Mouse (Mus musculus) embryo, embryonic 9.5 days (tissue): ENCODE data around the gene Guca1b.

Source experiments
- DNase-seq: peaks from one replicate; pipeline ENCODE4 v3.0.0-alpha.2; 2017; ENCODE audit errors: extremely low spot score

The Guca1b gene

DNA sequence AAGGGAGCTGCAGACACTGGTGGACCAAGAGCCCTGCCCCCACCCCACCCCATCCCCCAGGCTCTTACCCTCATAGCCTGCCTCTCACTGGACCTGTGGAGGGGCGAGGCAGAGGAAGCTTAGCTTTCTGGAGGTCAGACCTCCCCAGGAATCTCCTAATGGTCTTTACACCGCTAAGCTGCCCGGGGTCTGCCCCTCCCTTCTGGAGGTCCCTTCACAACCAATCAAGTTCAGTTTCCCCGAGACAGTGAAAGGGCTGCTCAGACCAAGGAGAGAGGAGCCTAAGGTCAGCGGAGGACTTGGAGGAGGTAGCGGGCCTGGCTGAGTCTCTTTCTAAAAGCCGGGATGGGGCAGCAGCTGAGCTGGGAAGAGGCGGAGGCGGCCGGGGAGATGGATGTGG, at the start of gene Guca1b:
TSS of gene Guca1b (plus strand) at position 249 of the 400 bp plus-strand sequence.
- DNase-seq, result no peak

DNA sequence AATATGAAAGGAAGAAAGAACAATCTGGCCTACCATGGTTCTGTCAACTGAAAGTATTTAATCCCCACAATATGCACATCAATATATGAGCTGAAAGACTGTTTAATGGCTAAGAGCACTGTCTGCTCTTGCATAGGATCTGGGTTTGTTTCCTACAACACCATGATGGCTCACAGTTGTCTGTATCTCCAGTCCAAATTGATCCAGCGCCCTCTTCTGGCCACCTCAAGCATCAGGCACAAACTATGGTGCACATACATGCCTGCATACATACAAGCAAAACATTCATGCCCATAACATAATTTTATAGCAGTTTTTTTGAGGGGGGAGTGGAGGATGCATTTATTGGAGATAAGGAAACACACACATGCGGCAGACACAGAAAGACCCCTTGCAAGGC, 42.1 kb upstream of the Guca1b start:
- DNase-seq, result no peak

GRCm38 (mm10) chr17:47349721-47350319, 35.4 kb upstream of the Guca1b start:
- DNase-seq, result no peak

GRCm38 (mm10) chr17:47359964-47360363, 25.2 kb upstream of the Guca1b start:
- DNase-seq, result peak; percentile 31

DNA sequence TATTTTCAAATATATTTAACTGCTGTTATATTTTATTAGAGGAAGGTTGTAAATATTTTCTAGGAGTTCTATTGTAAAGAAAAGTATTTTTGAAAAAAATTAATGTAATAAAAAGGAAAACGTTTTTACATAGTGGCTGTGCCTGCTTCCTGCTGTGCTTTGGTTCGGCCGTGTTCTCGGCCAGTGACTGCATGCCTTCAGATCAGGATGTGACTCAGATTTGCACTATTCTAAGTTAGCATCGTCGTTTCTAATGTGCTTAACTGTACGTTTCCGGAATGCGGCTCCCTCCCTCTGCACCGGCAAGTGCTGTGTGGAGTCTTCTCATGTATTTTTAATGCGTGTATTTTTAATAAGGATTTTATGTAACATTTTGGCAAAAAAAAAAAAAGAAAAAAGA, 23.9 kb upstream of the Guca1b start:
- no peak for DNase-seq

- peak; percentile 89 for DNase-seq
These were observed 16.6 kb upstream of the Guca1b start, which contains the start of gene Mrps10 for GRCm38 (mm10) chr17:47368401-47369086. Mrps10 (plus strand) TSS chr17:47368887.

GRCm38 (mm10) chr17:47369087-47369443, 16.1 kb upstream of the Guca1b start:
- DNase-seq, result no peak

- peak; percentile 62 for DNase-seq
These were observed 13.7 kb upstream of the Guca1b start for GRCm38 (mm10) chr17:47371451-47371850.

DNA sequence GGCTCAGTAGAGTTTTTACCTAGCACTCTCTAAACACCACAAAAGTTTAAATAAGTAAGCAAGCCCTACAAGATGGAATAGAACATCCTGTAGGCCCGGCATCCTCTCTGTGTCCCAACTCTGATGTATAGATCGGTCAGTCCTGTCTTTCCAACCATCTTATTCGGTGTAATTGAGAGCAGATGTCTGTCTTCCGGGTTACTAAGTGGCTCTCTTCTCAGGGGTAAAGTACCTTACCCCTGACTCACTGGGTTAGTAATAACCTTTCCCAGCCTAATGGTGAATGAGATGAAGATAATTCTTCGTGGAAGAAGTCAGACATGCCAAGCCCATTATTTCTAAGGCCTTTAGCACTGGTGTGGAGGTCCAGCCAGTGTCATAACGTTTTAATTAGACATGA, 11.2 kb upstream of the Guca1b start:
- no peak for DNase-seq

DNA sequence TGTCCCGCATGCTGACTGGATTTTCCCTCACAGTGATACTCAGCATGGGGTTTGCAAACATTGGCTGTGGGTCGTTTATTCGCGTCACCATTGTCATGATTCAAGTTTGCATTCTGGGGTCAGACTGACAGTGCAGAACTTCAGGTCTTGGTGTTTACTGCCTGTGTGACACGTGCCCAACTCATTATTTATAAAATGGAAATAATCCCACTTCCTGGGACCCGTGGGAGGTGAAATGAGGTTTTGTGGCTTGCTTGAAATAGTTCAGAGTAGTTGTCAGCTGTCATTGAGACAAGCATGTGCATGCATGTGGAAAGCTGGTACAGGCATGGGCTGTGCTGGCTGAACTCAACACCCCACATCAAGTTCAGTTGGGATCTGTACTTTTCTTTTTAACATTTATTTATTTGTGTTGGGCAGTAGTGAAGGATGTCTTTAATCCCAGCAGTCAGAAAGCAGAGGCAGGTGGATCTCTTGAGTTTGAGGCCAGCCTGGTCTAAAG, 8.4 kb upstream of the Guca1b start:
- DNase-seq, result no peak

GRCm38 (mm10) chr17:47378133-47378532, 7.1 kb upstream of the Guca1b start:
- DNase-seq, result no peak

- DNase-seq, result no peak
These were observed 3.3 kb upstream of the Guca1b start for GRCm38 (mm10) chr17:47381917-47382316.

GRCm38 (mm10) chr17:47383266-47383665, 1.9 kb upstream of the Guca1b start:
- DNase-seq, result no peak

DNA sequence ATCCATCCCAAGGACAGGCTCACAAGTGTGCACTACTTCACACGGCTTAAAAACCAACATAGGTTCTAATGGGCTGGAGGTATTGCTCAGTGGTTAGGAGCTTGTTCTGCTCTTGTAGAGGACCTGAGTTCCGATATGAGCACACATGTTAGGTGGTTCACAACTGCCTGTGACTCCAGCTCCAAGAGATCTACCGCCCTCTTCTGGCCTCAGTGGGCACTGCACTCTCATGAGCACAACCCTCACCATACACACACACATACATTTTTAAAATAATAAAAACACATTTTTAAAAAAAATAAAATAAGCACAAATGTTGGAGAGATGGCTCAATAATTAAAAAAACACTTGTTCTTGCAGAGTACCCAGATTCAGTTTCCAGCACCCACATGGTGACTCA, 1.1 kb upstream of the Guca1b start:
- DNase-seq, result no peak

GRCm38 (mm10) chr17:47386649-47387048, 1.5 kb downstream of the Guca1b start:
- DNase-seq, result peak; percentile 46

- DNase-seq, result peak; percentile 15
These were observed 9.2 kb downstream of the Guca1b start for GRCm38 (mm10) chr17:47394223-47394869.

DNA sequence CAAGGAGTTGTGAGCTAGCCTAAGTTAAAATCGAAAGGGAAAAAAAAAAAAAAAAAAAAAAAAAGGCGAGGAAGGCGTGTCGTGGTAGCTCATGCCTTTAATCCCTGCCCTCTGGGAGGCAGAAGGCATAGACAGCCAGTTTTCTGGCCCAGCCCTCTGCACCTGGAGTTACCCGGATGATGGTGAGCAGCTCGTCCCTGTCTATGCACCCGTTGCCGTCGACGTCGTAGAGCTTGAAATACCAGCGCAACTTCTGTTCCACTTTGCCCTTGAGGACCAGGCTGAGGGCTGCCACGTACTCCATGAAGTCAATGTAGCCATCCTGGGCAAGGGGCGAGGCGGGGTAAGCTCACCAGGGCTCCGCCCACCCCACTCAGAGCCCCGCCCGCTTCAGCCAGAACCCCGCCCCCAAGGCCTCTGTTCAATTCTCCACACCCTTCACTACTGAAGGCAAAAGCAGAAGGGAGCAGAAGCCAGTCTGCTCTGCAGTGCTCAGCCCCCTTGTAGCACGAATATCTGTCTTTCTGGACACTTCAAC, 10.3 kb downstream of the Guca1b start:
- DNase-seq, result peak; percentile 72

GRCm38 (mm10) chr17:47399091-47399490, 13.9 kb downstream of the Guca1b start:
- no peak for DNase-seq

DNA sequence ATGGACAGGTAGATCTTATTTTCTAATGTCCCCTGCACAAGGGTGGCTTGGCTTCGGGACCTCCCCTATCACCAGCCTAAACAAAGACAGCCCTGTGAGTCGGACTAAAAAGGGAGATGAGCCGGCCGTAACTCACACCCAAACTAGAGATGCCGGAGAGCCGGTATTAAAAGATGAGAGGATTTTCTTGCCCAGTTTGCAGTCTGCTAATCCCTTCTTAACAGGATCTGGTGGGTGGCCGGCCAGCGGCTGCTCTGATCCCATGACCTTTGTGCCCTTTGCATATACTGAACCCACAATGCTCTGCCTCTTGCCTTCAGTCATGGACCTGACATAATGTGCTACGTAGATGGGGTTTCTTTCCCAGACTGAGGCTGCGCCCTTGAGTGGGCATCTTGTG, 15.3 kb downstream of the Guca1b start, which contains the start of gene Guca1a:
TSS of gene Guca1a (minus strand) at position 134 of the 400 bp plus-strand sequence.
- peak; percentile 21 for DNase-seq

- DNase-seq, result no peak
These were observed 22.7 kb downstream of the Guca1b start for GRCm38 (mm10) chr17:47407717-47408557.

GRCm38 (mm10) chr17:47408558-47408898, 23.3 kb downstream of the Guca1b start:
- DNase-seq, result peak; percentile 66
